Mouse (Mus musculus) hematopoietic stem cell, adult 5-6 weeks (primary cell): ENCODE measurements around the gene Pax7. TPM values are rescaled to one million over a fixed set of nuclear protein-coding genes. Genes with fewer than 3 reads are reported as not detected.

ENCODE experiments used
- total RNA-seq: library from RNA; stranded (forward); fragments of 172-1452, 232-1000 nt; gene quantifications from 2 replicates; pipeline ENCODE4 v1.2.3, GENCODE M21; 2017

The Pax7 gene
- total RNA-seq, 1 experiment from 2014 or later, result not detected

Other genes starting within 250 kb of the Pax7 start
- gene Gm21969, start 230.3 kb downstream of the Pax7 start, total RNA-seq, result not detected in 2 replicates
- 5.7 and 9.9 TPM in 2 replicates for gene Aldh4a1, start 210.7 kb downstream of the Pax7 start, total RNA-seq
- gene Tas1r2, start 180.0 kb downstream of the Pax7 start, total RNA-seq, result not detected in 2 replicates
- not detected in 2 replicates for gene Klhdc7a, start 134.5 kb upstream of the Pax7 start, total RNA-seq